Mouse (Mus musculus) left cerebral cortex, adult 6 months (tissue): ENCODE results near the gene Rpl4. TPM values are rescaled to one million over a fixed set of nuclear protein-coding genes. Genes with fewer than 3 reads are reported as not detected.

ENCODE experiments used
- long read RNA-seq, 2 experiments: library from polyadenylated mRNA; unstranded; transcript quantifications; one replicate each; pipeline ENCODE4 v2.0.0; 2019 to 2020
- polyA plus RNA-seq: library from polyadenylated mRNA; unstranded; fragments of <200 nt; fragmentation: Nextera tagmentation; gene quantifications from 2 replicates; pipeline ENCODE4 v1.2.3, GENCODE M21; 2021

The Rpl4 gene
- polyA plus RNA-seq = 912 and 916 TPM in 2 replicates
- long read RNA-seq, experiment 1, transcript Rpl4-201 (10 exons, 1,538 nt) = major isoform, 3,126 of 3,225 reads
- long read RNA-seq, experiment 1, partial matches to known transcripts = 68 of 3,225 reads
- long read RNA-seq, experiment 1, other reads (novel, unspliced or antisense) = 27 of 3,225 reads
- long read RNA-seq, experiment 2, transcript Rpl4-201 (10 exons, 1,538 nt) = major isoform, 1,292 of 1,520 reads
- long read RNA-seq, experiment 2, transcript Rpl4-202 (4 exons, 596 nt) = minor isoform, 45 of 1,520 reads
- long read RNA-seq, experiment 2, partial matches to known transcripts = 170 of 1,520 reads
- long read RNA-seq, experiment 2, other reads (novel, unspliced or antisense) = 13 of 1,520 reads

DNA sequence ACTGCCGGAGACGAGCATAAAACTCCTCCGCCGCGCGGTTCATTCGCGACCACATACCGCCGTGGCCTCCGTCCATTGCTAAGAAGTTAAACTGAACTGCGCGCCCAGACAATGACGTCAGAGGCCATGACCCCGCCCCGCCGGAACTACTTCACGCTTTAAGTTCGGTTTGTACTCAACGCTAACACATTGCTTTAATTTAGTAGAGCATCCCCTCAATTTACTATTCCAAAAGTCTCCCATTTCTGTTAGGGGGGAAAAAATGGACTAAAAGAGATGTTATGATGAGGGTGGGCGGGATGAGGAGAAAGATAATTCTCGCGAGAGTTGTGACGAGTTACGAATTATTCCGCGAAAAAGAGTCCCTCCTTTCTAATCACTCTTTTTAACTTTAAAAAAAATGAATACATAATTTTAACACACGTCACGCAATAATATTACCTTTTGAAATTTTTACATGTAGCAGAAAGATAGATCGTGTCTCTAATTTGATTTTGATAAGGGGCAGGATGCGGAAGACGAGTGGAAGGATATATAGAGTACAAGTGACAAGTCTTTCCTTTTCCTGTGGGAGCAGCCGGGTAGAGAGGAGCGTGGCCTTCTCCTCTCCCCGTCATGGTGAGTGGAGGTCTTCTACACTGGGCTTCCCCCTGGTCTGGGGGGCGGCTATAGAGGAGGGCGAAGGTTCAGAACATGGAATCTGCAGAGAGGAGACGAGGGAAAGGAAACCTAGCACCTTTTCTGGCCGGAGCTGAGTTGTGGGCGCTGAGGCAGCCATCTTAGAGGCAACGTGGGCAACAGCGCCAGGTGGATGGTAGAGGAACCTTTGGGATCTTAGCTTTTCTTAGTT lies at the start of gene Rpl4, which contains the start of gene Zwilch:
Gene Rpl4, plus strand, starts transcription at position 560 of the 850 bp plus-strand sequence.
Gene Zwilch, minus strand, starts transcription at position 289 of the 850 bp plus-strand sequence.

DNA sequence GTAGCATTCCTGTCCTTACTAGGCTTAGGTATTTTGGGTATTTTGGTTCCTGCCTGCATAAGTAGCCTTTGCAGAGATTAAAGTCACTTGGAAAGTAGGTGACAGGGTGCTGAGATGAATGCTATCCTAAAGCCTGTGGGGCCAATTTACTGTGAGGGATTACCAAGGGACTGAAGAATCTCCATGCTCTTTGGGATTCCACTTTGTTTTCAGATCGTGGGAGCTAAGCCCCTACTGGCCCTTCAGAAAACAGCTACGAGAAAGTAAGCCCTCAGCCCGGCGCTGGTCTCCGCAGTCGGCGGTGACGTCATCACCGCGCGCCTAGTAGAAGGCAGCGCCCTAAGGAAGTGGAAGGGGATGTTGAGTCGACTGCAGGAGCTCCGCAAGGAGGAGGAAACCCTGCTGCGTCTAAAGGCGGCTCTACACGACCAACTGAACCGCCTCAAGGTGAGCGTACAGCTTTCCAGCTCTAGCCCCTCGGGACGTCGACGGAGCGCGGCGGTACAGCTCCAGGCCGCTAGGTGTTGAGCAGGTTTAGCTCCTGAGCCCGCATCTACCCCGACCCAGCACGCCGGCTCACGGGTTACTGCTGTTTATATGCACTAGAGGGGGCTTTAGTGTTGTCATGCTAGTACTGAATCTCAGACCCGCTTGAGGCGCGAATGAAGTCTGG lies 5.9 kb downstream of the Rpl4 start, which contains the start of gene Snapc5:
Gene Snapc5, plus strand, starts transcription at position 301 of the 673 bp plus-strand sequence.

Other genes starting within 250 kb of the Rpl4 start
- 0.36 and 0.38 TPM in 2 replicates for gene Smad6, start 151.3 kb upstream of the Rpl4 start, polyA plus RNA-seq
- gene Lctl, start 56.2 kb upstream of the Rpl4 start, polyA plus RNA-seq = 0.18 TPM in 2 replicates
- gene Zwilch, start 271 bp upstream of the Rpl4 start, polyA plus RNA-seq = 0.97 and 1.6 TPM in 2 replicates
- gene Snapc5, start 5.9 kb downstream of the Rpl4 start, polyA plus RNA-seq = 30.7 and 32.9 TPM in 2 replicates
- 2.5 and 2.6 TPM in 2 replicates for gene Uchl4, start 61.8 kb downstream of the Rpl4 start, polyA plus RNA-seq
- gene Map2k1, start 80.3 kb downstream of the Rpl4 start, polyA plus RNA-seq = 204 and 260 TPM in 2 replicates
- 54.2 and 66.5 TPM in 2 replicates for gene Tipin, start 108.2 kb downstream of the Rpl4 start, polyA plus RNA-seq
- 7.5 and 8.7 TPM in 2 replicates for gene Dis3l, start 167.9 kb downstream of the Rpl4 start, polyA plus RNA-seq
- gene Megf11, start 212.3 kb downstream of the Rpl4 start, polyA plus RNA-seq = 4.1 and 5.7 TPM in 2 replicates